Mouse (Mus musculus): ENCODE results near the gene Grin2c.

The Grin2c gene

GRCm38 (mm10) chr11:115200520-115200919, 66.5 kb downstream of the Grin2c start:
- no peak for DNase-seq (ENCODE audit: low spot score)
